Mouse (Mus musculus): ENCODE data around the gene Tnfsf4. TPM values are rescaled to one million over a fixed set of nuclear protein-coding genes. Genes with fewer than 3 reads are reported as not detected.

Tnfsf4 gene
- polyA plus RNA-seq, 1 experiment from 2014 or later = not detected

- Histone ChIP-seq H3K4me3 (replicated peaks) (no peak overlapping the region), H3K27ac (replicated peaks) (no peak overlapping the region), H3K4me1 (replicated peaks) (no peaks in the 10 kb centered on the region), H3K27me3 (no peaks in the 10 kb centered on the region), H3K36me3 (replicated peaks) (no peaks in the 10 kb centered on the region), H3K4me2 (no peak overlapping the region), H3K9me3 (replicated peaks) (no peaks in the 10 kb centered on the region), H3K9ac (no peak overlapping the region)
- WGBS (ENCODE audit: insufficient replicate concordance) = 43% methylated on average over 2 of the region's 2 CpGs
- ATAC-seq (ENCODE audit: insufficient read depth) = no peak
These were observed 68.3 kb downstream of the Tnfsf4 start for GRCm38 (mm10) chr1:161463388-161464085.

Other genes starting within 250 kb of the Tnfsf4 start
- not detected in 2 replicates for gene Tex50, start 236.1 kb upstream of the Tnfsf4 start, polyA plus RNA-seq (2015; fragmentation: Nextera tagmentation; extraction: Ambion mirVana)
- 354 and 355 TPM in 2 replicates for gene Prdx6, start 144.2 kb upstream of the Tnfsf4 start, polyA plus RNA-seq (2015; fragmentation: Nextera tagmentation; extraction: Ambion mirVana)
- gene Tnfsf18, start 99.2 kb downstream of the Tnfsf4 start, polyA plus RNA-seq (2015; fragmentation: Nextera tagmentation; extraction: Ambion mirVana) = 0.07 TPM in 1 of 2 replicates, not detected in the other